Mouse (Mus musculus): Measurements from ENCODE around the gene Cby1.
"Not testable (repeated sequence)": the region's sequence is repeated elsewhere in the genome, so short reads cannot be mapped to it uniquely, and the experiment has no call there.

The Cby1 gene

GRCm38 (mm10) chr15:79671828-79672348, 12.9 kb downstream of the Cby1 start:
- DNase-seq (ENCODE audit: extremely low read depth, low read depth): not testable (repeated sequence)

GRCm38 (mm10) chr15:79677936-79678335, 18.9 kb downstream of the Cby1 start:
- no peak for DNase-seq (ENCODE audit: extremely low read depth, low read depth)

- no peak for DNase-seq (ENCODE audit: extremely low read depth, low read depth)
Measured at GRCm38 (mm10) chr15:79681973-79682372, 23.0 kb downstream of the Cby1 start.

GRCm38 (mm10) chr15:79683146-79683545, 24.1 kb downstream of the Cby1 start:
- no peak for DNase-seq (ENCODE audit: extremely low read depth, low read depth)

GRCm38 (mm10) chr15:79683707-79684465, 24.9 kb downstream of the Cby1 start:
- no peak for DNase-seq (ENCODE audit: extremely low read depth, low read depth)

- DNase-seq (ENCODE audit: extremely low read depth, low read depth): no peak
Measured at GRCm38 (mm10) chr15:79684616-79685015, 25.6 kb downstream of the Cby1 start.

GRCm38 (mm10) chr15:79685141-79685641, 26.2 kb downstream of the Cby1 start:
- no peak for DNase-seq (ENCODE audit: extremely low read depth, low read depth)

- DNase-seq (ENCODE audit: extremely low read depth, low read depth): no peak
Measured at GRCm38 (mm10) chr15:79686046-79686869, 27.3 kb downstream of the Cby1 start.

- no peak for DNase-seq (ENCODE audit: extremely low read depth, low read depth)
Measured at GRCm38 (mm10) chr15:79687175-79687574, 28.2 kb downstream of the Cby1 start.

- peak; percentile 91 for DNase-seq (ENCODE audit: extremely low read depth, low read depth)
Measured at GRCm38 (mm10) chr15:79687646-79688267, 28.8 kb downstream of the Cby1 start, which contains the start of gene Josd1. TSS of gene Josd1 (minus strand) at chr15:79687919.

GRCm38 (mm10) chr15:79688268-79688956, 29.4 kb downstream of the Cby1 start:
- DNase-seq (ENCODE audit: extremely low read depth, low read depth): no peak

GRCm38 (mm10) chr15:79689662-79690425, 30.8 kb downstream of the Cby1 start:
- DNase-seq (ENCODE audit: extremely low read depth, low read depth): no peak

GRCm38 (mm10) chr15:79690426-79691022, 31.5 kb downstream of the Cby1 start, which contains the start of gene Gtpbp1:
TSS of gene Gtpbp1 (plus strand) at chr15:79690845.
- DNase-seq (ENCODE audit: extremely low read depth, low read depth): peak; percentile 99

- no peak for DNase-seq (ENCODE audit: extremely low read depth, low read depth)
Measured at GRCm38 (mm10) chr15:79691023-79691508, 32.1 kb downstream of the Cby1 start.

- no peak for DNase-seq (ENCODE audit: extremely low read depth, low read depth)
Measured at GRCm38 (mm10) chr15:79692334-79692733, 33.3 kb downstream of the Cby1 start.

- DNase-seq (ENCODE audit: extremely low read depth, low read depth): no peak
Measured at GRCm38 (mm10) chr15:79693740-79694139, 34.7 kb downstream of the Cby1 start.

GRCm38 (mm10) chr15:79694512-79694911, 35.5 kb downstream of the Cby1 start:
- DNase-seq (ENCODE audit: extremely low read depth, low read depth): no peak

- DNase-seq (ENCODE audit: extremely low read depth, low read depth): no peak
Measured at GRCm38 (mm10) chr15:79695516-79695915, 36.5 kb downstream of the Cby1 start.

GRCm38 (mm10) chr15:79696508-79696907, 37.5 kb downstream of the Cby1 start:
- no peak for DNase-seq (ENCODE audit: extremely low read depth, low read depth)
